Mouse (Mus musculus) embryonic fibroblast, embryonic 13.5 days (primary cell): ENCODE measurements around the gene Grwd1.

Experiments
- CTCF ChIP-seq: IDR thresholded peaks from 2 replicates; pipeline ENCODE4 v1.5.1; 2011; ENCODE audit warnings: mild to moderate bottlenecking, control low read depth, low read length, moderate library complexity, borderline replicate concordance; ENCODE audit not compliant: insufficient read depth
- POLR2A ChIP-seq: IDR thresholded peaks from 2 replicates; pipeline ENCODE4 v1.6.1; 2011; ENCODE audit warnings: low read depth, mild to moderate bottlenecking, control low read depth, low read length, moderate library complexity

DNA sequence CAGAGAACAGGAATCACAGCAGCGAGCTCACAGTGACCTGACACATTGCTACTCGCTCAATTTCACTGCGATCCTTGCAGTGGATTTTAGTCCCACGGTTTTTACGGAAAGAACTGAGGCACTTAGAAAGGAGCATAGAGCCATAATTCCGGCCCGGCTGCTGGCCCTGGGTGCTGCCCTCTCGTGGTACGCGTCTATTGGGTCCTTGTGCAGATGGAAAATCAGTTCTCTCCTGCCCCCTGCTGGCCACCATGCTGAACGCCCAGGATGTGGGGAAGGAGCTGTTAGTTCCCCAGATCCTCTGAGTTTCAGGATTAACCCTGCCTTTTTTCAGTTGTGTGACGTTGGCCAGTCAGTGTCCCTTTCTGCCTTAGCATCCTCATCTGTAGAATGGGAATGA lies 29.4 kb downstream of the Grwd1 start:
- peak; percentile 100 for TF ChIP-seq CTCF
- TF ChIP-seq POLR2A = no peak
